Mouse (Mus musculus) hindbrain, embryonic 11.5 days (tissue): Measurements from ENCODE around the gene Mad2l2. TPM values are rescaled to one million over a fixed set of nuclear protein-coding genes. Genes with fewer than 3 reads are reported as not detected.
"Not testable (repeated sequence)": the region's sequence is repeated elsewhere in the genome, so short reads cannot be mapped to it uniquely, and the experiment has no call there.

ENCODE experiments used
- ATAC-seq: fragments of 200-750 bp; cut with Nextera tagmentation; 2 replicates; pipeline ENCODE4 v1.8.0; 2017; ENCODE audit warnings: mild to moderate bottlenecking, moderate TSS enrichment, moderate library complexity; ENCODE audit not compliant: low FRiP score
- DNase-seq: peaks from one replicate; pipeline ENCODE4 v3.0.0-alpha.2; 2015; ENCODE audit warnings: low spot score
- H3K27ac ChIP-seq: fragments of 300-500 bp; sonication (generic); 2 replicates; pipeline ENCODE4 v1.5.1; 2014; ENCODE audit warnings: mild to moderate bottlenecking, low read depth, low read length
- H3K27me3 ChIP-seq: fragments of 300-500 bp; sonication (generic); 2 replicates; pipeline ENCODE4 v1.6.1; 2014; ENCODE audit warnings: mild to moderate bottlenecking, low read length, moderate library complexity, mixed read lengths; ENCODE audit not compliant: control insufficient read depth, insufficient read depth
- H3K36me3 ChIP-seq: fragments of 300-500 bp; sonication (generic); 2 replicates; pipeline ENCODE4 v1.6.1; 2014; ENCODE audit warnings: mild to moderate bottlenecking, low read length, moderate library complexity, mixed read lengths; ENCODE audit not compliant: control insufficient read depth, insufficient read depth
- H3K4me1 ChIP-seq: fragments of 300-500 bp; sonication (generic); replicated peaks from 2 replicates; pipeline ENCODE4 v1.6.1; 2014; ENCODE audit warnings: low read length, mixed read lengths; ENCODE audit not compliant: control insufficient read depth, insufficient read depth
- H3K4me2 ChIP-seq: fragments of 300-500 bp; sonication (generic); replicated peaks from 2 replicates; pipeline ENCODE4 v1.6.1; 2014; ENCODE audit warnings: mild to moderate bottlenecking, low read depth, low read length
- H3K4me3 ChIP-seq: fragments of 300-500 bp; sonication (generic); 2 replicates; pipeline ENCODE4 v1.5.1; 2014; ENCODE audit warnings: low read depth, low read length
- H3K9ac ChIP-seq: fragments of 300-500 bp; sonication (generic); 2 replicates; pipeline ENCODE4 v1.6.1; 2014; ENCODE audit warnings: low read depth, low read length
- H3K9me3 ChIP-seq: fragments of 300-500 bp; sonication (generic); 2 replicates; pipeline ENCODE4 v1.6.1; 2016; ENCODE audit warnings: low read length; ENCODE audit not compliant: control insufficient read depth
- WGBS: fragments of 180-500 bp; shearing (Covaris S2); extraction: QIAGEN DNeasy Blood & Tissue Kit; methylation state at CpG from one replicate; pipeline ENCODE4 v1.1.7; 2014; 5-methylcytosine and 5-hydroxymethylcytosine counted together
- polyA plus RNA-seq: library from polyadenylated mRNA; unstranded; fragments of >200 nt; fragmentation: Nextera tagmentation; extraction: Ambion mirVana; gene quantifications from 2 replicates; pipeline ENCODE4 v1.2.1, GENCODE M21; 2014

The Mad2l2 gene
- polyA plus RNA-seq, 1 experiment from 2014 or later = 88.2 TPM

- DNase-seq = peak; percentile 53
- H3K9ac ChIP-seq = no peak overlapping the region
These were observed 36.2 kb downstream of the Mad2l2 start for GRCm38 (mm10) chr4:148166431-148166830.

DNA sequence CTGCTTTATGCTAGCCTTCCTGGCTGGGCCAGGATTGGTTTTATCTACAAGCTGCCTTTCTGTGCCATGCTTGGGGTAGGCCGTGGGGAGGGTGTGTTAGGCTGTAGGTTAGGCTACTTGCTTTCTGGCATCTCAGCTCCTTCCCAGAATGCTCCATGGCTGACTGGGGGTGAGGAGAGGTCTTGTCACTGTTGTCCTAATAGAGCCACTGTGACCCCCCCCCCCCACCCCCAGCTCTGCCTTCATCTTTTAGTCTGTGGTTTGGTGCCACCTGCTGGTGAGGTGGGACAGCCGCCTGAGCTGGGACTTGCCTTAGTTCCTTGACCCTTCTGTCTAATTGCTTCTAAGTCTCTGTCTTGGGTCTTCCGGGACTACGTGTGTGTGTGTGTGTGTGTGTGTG is 36.8 kb downstream of the Mad2l2 start:
- no peak overlapping the region for H3K4me3 ChIP-seq
- H3K27me3 ChIP-seq = peaks cover 48% of the 10 kb centered on the region
- H3K9me3 ChIP-seq = no peaks in the 10 kb centered on the region
- 6% methylated on average over 3 of the region's 4 CpGs for WGBS
- H3K9ac ChIP-seq = no peak overlapping the region
- DNase-seq = peak; percentile 79
- H3K4me1 ChIP-seq = peaks cover 9% of the 10 kb centered on the region; the same call in 1 of the 2 replicates
- ATAC-seq = peak; percentile 32; the same call in 1 of the 2 replicates
- H3K4me2 ChIP-seq = peak overlapping the region; percentile 14; the same call in 1 of the 2 replicates
- H3K36me3 ChIP-seq = no peaks in the 10 kb centered on the region
- no peak overlapping the region for H3K27ac ChIP-seq

More at GRCm38 (mm10) chr4:148166431-148166830, 36.2 kb downstream of the Mad2l2 start:
- Histone ChIP-seq H3K4me2 (peak overlapping the region; percentile 14; the same call in 1 of the 2 replicates), H3K4me3 (no peak overlapping the region), H3K27ac (no peak overlapping the region), H3K36me3 (no peaks in the 10 kb centered on the region), H3K4me1 (peaks cover 9% of the 10 kb centered on the region; the same call in 1 of the 2 replicates), H3K9me3 (no peaks in the 10 kb centered on the region), H3K27me3 (peaks cover 52% of the 10 kb centered on the region)
- ATAC-seq = peak; percentile 10; the same call in 1 of the 2 replicates
- 5% methylated on average over 10 of the region's 10 CpGs for WGBS

DNA sequence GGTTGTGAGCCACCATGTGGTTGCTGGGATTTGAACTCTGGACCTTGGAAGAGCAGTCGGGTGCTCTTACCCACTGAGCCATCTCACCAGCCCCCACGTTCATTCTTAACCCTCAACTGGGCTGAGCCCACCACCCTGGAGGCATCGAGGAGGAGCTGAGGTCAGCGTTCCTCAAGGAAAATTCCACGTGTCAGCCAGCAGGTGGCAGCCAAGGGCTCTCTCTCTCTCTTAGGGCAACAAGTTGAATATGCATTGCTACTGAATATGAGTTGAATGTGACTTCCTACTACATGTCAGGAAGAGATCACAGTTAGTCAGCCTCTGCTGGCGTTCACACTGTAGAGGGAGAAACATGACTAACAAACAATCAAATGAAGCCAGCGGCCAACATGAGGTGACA is 38.1 kb downstream of the Mad2l2 start:
- Histone ChIP-seq H3K4me2 (no peak overlapping the region), H3K9ac (no peak overlapping the region), H3K27ac (no peak overlapping the region), H3K4me3 (no peak overlapping the region), H3K4me1 (peaks cover 9% of the 10 kb centered on the region; the same call in 1 of the 2 replicates), H3K36me3 (no peaks in the 10 kb centered on the region), H3K27me3 (peaks cover 52% of the 10 kb centered on the region), H3K9me3 (no peaks in the 10 kb centered on the region)
- WGBS = 25% methylated on average over 7 of the region's 7 CpGs
- no peak for ATAC-seq
- peak; percentile 80 for DNase-seq

- DNase-seq (peak; percentile 19), ATAC-seq (no peak)
- peaks cover 52% of the 10 kb centered on the region for H3K27me3 ChIP-seq
- no peaks in the 10 kb centered on the region for H3K36me3 ChIP-seq
- peaks cover 4% of the 10 kb centered on the region for H3K4me1 ChIP-seq
- H3K4me3 ChIP-seq = no peak overlapping the region
- no peak overlapping the region for H3K27ac ChIP-seq
- no peaks in the 10 kb centered on the region for H3K9me3 ChIP-seq
- no peak overlapping the region for H3K4me2 ChIP-seq
- 26% methylated on average over 15 of the region's 15 CpGs for WGBS
- no peak overlapping the region for H3K9ac ChIP-seq
These were observed 39.4 kb downstream of the Mad2l2 start for GRCm38 (mm10) chr4:148169586-148169985.

- DNase-seq (peak; percentile 82), ATAC-seq (no peak)
- no peak overlapping the region for H3K4me2 ChIP-seq
- H3K9me3 ChIP-seq = no peaks in the 10 kb centered on the region
- no peak overlapping the region for H3K9ac ChIP-seq
- peaks cover 48% of the 10 kb centered on the region for H3K27me3 ChIP-seq
- peaks cover 4% of the 10 kb centered on the region; the same call in 1 of the 2 replicates for H3K4me1 ChIP-seq
- WGBS = 2% methylated on average over 2 of the region's 2 CpGs
- H3K4me3 ChIP-seq = no peak overlapping the region
- H3K27ac ChIP-seq = no peak overlapping the region
- H3K36me3 ChIP-seq = no peaks in the 10 kb centered on the region
These were observed 40.7 kb downstream of the Mad2l2 start for GRCm38 (mm10) chr4:148170842-148171241.

DNA sequence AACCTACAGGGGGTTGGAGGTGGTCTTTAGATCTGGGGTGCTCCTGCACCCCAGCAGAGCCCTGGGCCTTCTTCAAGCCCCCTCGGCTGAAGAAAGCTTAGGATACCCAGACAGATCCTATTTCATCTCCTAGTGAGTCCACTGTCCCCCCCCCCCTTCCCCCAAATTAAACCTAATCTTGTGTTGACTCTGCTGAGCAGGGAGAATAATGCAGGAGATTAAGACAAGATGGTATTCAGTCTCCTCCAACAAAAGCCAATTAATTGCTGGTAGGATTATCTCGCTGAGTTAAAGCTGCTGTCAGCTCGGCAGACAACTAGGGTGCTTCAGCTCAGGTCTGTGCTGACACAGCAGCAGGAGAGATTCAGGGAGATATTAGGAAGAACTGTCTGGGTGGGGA is 41.1 kb downstream of the Mad2l2 start:
- no peaks in the 10 kb centered on the region for H3K9me3 ChIP-seq
- H3K4me2 ChIP-seq = no peak overlapping the region
- H3K4me3 ChIP-seq = no peak overlapping the region
- H3K27me3 ChIP-seq = peaks cover 44% of the 10 kb centered on the region
- DNase-seq (no peak), ATAC-seq (no peak)
- H3K36me3 ChIP-seq = no peaks in the 10 kb centered on the region
- H3K4me1 ChIP-seq = peaks cover 3% of the 10 kb centered on the region; the same call in 1 of the 2 replicates
- H3K27ac ChIP-seq = no peak overlapping the region
- WGBS = 54% methylated on average over 3 of the region's 3 CpGs
- no peak overlapping the region for H3K9ac ChIP-seq

DNA sequence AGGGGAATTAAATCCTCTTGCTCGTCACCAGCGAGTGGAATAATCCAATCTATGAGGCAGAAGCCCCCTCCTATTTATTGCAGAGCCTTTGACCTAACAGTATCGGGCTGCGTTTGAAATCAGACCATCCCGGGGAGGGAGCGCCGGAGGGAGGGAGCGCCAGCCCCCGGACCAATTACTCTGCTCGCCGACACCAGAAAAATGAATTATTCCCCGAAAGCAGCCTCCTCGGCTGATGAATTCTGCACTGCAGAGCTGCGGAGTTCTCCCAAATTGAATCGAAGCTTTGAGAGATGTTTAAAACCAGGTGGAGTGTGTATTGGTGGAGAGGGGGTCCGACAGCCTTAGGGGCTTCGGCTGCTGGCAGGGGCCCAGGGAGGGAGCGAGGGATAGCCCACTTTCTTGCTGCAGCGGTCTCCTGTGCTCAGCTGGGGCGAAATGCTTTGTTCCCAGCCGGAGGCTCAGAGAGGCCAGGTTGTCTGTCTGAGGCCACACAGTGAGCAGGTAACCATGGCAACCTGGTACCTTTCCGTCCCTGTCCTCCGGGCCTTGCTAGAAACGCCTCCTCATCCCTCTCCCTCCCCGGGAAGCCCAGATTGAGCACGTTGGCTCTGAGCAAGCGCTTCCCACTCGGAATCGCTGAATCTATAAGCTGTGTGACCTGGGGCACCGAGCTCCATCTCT is 43.8 kb downstream of the Mad2l2 start:
- peak overlapping the region; percentile 37 for H3K4me2 ChIP-seq
- DNase-seq (peak; percentile 63), ATAC-seq (peak; percentile 58)
- under 1% methylated on average over 30 of the region's 30 CpGs for WGBS
- peaks cover 37% of the 10 kb centered on the region for H3K27me3 ChIP-seq
- H3K9me3 ChIP-seq = no peaks in the 10 kb centered on the region
- H3K36me3 ChIP-seq = no peaks in the 10 kb centered on the region
- no peaks in the 10 kb centered on the region; the same call in 1 of the 2 replicates for H3K4me1 ChIP-seq
- H3K4me3 ChIP-seq = peak overlapping the region; percentile 18; the same call in 1 of the 2 replicates
- H3K27ac ChIP-seq = peak overlapping the region; percentile 72
- peak overlapping the region; percentile 31; the same call in 1 of the 2 replicates for H3K9ac ChIP-seq

- H3K4me1 ChIP-seq = no peaks in the 10 kb centered on the region; the same call in 1 of the 2 replicates
- 13% methylated on average over 12 of the region's 12 CpGs for WGBS
- no peak overlapping the region for H3K4me3 ChIP-seq
- H3K9ac ChIP-seq = no peak overlapping the region
- no peaks in the 10 kb centered on the region for H3K36me3 ChIP-seq
- ATAC-seq (no peak), DNase-seq (no peak)
- H3K4me2 ChIP-seq = no peak overlapping the region
- H3K9me3 ChIP-seq = no peaks in the 10 kb centered on the region
- peaks cover 37% of the 10 kb centered on the region for H3K27me3 ChIP-seq
- peak overlapping the region; percentile 72 for H3K27ac ChIP-seq
These were observed 44.3 kb downstream of the Mad2l2 start for GRCm38 (mm10) chr4:148174495-148174862.

DNA sequence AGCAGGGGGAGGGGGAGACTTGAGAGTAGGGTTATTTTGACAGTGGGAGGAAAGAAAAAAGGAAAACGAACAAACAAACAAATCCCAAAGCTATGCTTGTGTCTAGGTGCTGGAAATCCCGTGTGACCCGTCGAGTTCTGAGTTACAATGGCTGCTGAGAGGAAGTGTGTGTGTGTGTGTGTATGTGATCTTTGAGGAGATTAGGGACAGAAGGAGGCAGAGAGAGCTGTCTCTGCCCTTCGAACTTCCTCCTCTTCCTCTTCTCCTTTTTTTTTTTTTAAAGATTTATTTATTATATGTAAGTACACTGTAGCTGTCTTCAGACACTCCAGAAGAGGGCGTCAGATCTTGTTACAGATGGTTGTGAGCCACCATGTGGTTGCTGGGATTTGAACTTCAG is 46.4 kb downstream of the Mad2l2 start:
- H3K4me3 ChIP-seq, H3K4me2 ChIP-seq, DNase-seq, ATAC-seq, H3K9ac ChIP-seq, H3K36me3 ChIP-seq, H3K27ac ChIP-seq, H3K4me1 ChIP-seq, H3K9me3 ChIP-seq: not testable (repeated sequence)
- 77% methylated on average over 5 of the region's 6 CpGs for WGBS
- peaks cover 33% of the 10 kb centered on the region for H3K27me3 ChIP-seq
